Mouse (Mus musculus): ENCODE results near the gene Prkn. TPM values are rescaled to one million over a fixed set of nuclear protein-coding genes. Genes with fewer than 3 reads are reported as not detected.

Gene Prkn
- total and polyA plus RNA-seq, 2 experiments from 2014 or later, result 6.2 to 6.8 TPM

- Histone ChIP-seq H3K27me3 (ENCODE audit: insufficient read depth, low read length) (no peaks in the 10 kb centered on the region), H3K36me3 (ENCODE audit: insufficient read depth) (no peaks in the 10 kb centered on the region), H3K27ac (ENCODE audit: low read depth, low read length) (no peak overlapping the region), H3K4me3 (ENCODE audit: low read depth, low read length) (no peak overlapping the region), H3K4me2 (ENCODE audit: low read depth) (no peak overlapping the region), H3K9me3 (ENCODE audit: low read length) (no peaks in the 10 kb centered on the region), H3K9ac (no peak overlapping the region), H3K4me1 (ENCODE audit: insufficient read depth) (peaks cover 9% of the 10 kb centered on the region; the same call in 1 of the 2 replicates)
- peak; percentile 63 for TF ChIP-seq CTCF (IDR thresholded peaks at IDR 0.05; ENCODE audit: low read depth)
- peak; percentile 82 for ATAC-seq
- DNase-seq, result peak; percentile 65
- 41% methylated on average over 6 of the region's 6 CpGs for WGBS
Observed at GRCm38 (mm10) chr17:11903001-11903400, 1062.8 kb downstream of the Prkn start.

GRCm38 (mm10) chr17:11910668-11911398 lies 1070.6 kb downstream of the Prkn start:
- peak; percentile 44 for DNase-seq
- 50% methylated on average over 8 of the region's 8 CpGs for WGBS
- Histone ChIP-seq H3K27me3 (ENCODE audit: insufficient read depth, low read length) (no peaks in the 10 kb centered on the region), H3K9me3 (ENCODE audit: low read length) (no peaks in the 10 kb centered on the region), H3K4me2 (ENCODE audit: low read depth) (no peak overlapping the region), H3K9ac (no peak overlapping the region), H3K4me3 (ENCODE audit: low read depth, low read length) (no peak overlapping the region), H3K27ac (ENCODE audit: low read depth, low read length) (no peak overlapping the region), H3K36me3 (ENCODE audit: insufficient read depth) (no peaks in the 10 kb centered on the region), H3K4me1 (ENCODE audit: insufficient read depth) (peaks cover 9% of the 10 kb centered on the region)
- TF ChIP-seq CTCF (IDR thresholded peaks at IDR 0.05; ENCODE audit: low read depth), result no peak
- peak; percentile 64 for ATAC-seq

GRCm38 (mm10) chr17:11912136-11912535 lies 1072.0 kb downstream of the Prkn start:
- no peak for DNase-seq
- Histone ChIP-seq H3K4me1 (ENCODE audit: insufficient read depth) (peaks cover 9% of the 10 kb centered on the region), H3K36me3 (ENCODE audit: insufficient read depth) (no peaks in the 10 kb centered on the region), H3K4me3 (ENCODE audit: low read depth, low read length) (no peak overlapping the region), H3K27me3 (ENCODE audit: insufficient read depth, low read length) (no peaks in the 10 kb centered on the region), H3K4me2 (ENCODE audit: low read depth) (no peak overlapping the region), H3K9me3 (ENCODE audit: low read length) (no peaks in the 10 kb centered on the region), H3K9ac (no peak overlapping the region), H3K27ac (ENCODE audit: low read depth, low read length) (no peak overlapping the region)
- 71% methylated on average over 4 of the region's 4 CpGs for WGBS
- ATAC-seq, result no peak
- no peak for TF ChIP-seq CTCF (IDR thresholded peaks at IDR 0.05; ENCODE audit: low read depth)

- WGBS, result 3% methylated on average over 19 of the region's 19 CpGs
- H3K36me3 ChIP-seq (ENCODE audit: insufficient read depth), result no peaks in the 10 kb centered on the region
- no peaks in the 10 kb centered on the region; the same call in 1 of the 2 replicates for H3K27me3 ChIP-seq (ENCODE audit: insufficient read depth, low read length)
- peak overlapping the region; percentile 45 for H3K4me2 ChIP-seq (ENCODE audit: low read depth)
- 0 out of 2 replicates have a peak overlapping the region, but pooled peaks have one; percentile 30 for H3K27ac ChIP-seq (ENCODE audit: low read depth, low read length)
- peak overlapping the region; percentile 16 for H3K4me3 ChIP-seq (ENCODE audit: low read depth, low read length)
- H3K9me3 ChIP-seq (ENCODE audit: low read length), result no peaks in the 10 kb centered on the region
- peak overlapping the region; percentile 11; the same call in 1 of the 2 replicates for H3K9ac ChIP-seq
- peak; percentile 71 for DNase-seq
- H3K4me1 ChIP-seq (ENCODE audit: insufficient read depth), result peaks cover 9% of the 10 kb centered on the region
- peak; percentile 70 for ATAC-seq
- TF ChIP-seq CTCF (IDR thresholded peaks at IDR 0.05; ENCODE audit: low read depth), result no peak
Observed at GRCm38 (mm10) chr17:11912872-11913365, 1072.7 kb downstream of the Prkn start.

- 11% methylated on average over 8 of the region's 8 CpGs for WGBS
- Histone ChIP-seq H3K27ac (ENCODE audit: low read depth, low read length) (no peak overlapping the region; the same call in 1 of the 2 replicates), H3K9me3 (ENCODE audit: low read length) (no peaks in the 10 kb centered on the region), H3K4me2 (ENCODE audit: low read depth) (peak overlapping the region; percentile 45), H3K4me1 (ENCODE audit: insufficient read depth) (peaks cover 9% of the 10 kb centered on the region), H3K27me3 (ENCODE audit: insufficient read depth, low read length) (no peaks in the 10 kb centered on the region; the same call in 1 of the 2 replicates), H3K36me3 (ENCODE audit: insufficient read depth) (no peaks in the 10 kb centered on the region), H3K9ac (no peak overlapping the region), H3K4me3 (ENCODE audit: low read depth, low read length) (peak overlapping the region; percentile 16)
- DNase-seq (no peak), ATAC-seq (no peak; the same call in 1 of the 2 replicates)
- TF ChIP-seq CTCF (IDR thresholded peaks at IDR 0.05; ENCODE audit: low read depth), result no peak
Observed at GRCm38 (mm10) chr17:11913620-11914019, 1073.4 kb downstream of the Prkn start.

- TF ChIP-seq CTCF (IDR thresholded peaks at IDR 0.05; ENCODE audit: low read depth), result no peak
- no peak overlapping the region for H3K4me2 ChIP-seq (ENCODE audit: low read depth)
- H3K4me1 ChIP-seq (ENCODE audit: insufficient read depth), result peaks cover 9% of the 10 kb centered on the region
- H3K9ac ChIP-seq, result no peak overlapping the region
- no peaks in the 10 kb centered on the region for H3K36me3 ChIP-seq (ENCODE audit: insufficient read depth)
- H3K9me3 ChIP-seq (ENCODE audit: low read length), result no peaks in the 10 kb centered on the region
- DNase-seq, result no peak
- no peak for ATAC-seq
- H3K4me3 ChIP-seq (ENCODE audit: low read depth, low read length), result no peak overlapping the region
- 80% methylated on average over 5 of the region's 5 CpGs for WGBS
- H3K27me3 ChIP-seq (ENCODE audit: insufficient read depth, low read length), result no peaks in the 10 kb centered on the region; the same call in 1 of the 2 replicates
- no peak overlapping the region for H3K27ac ChIP-seq (ENCODE audit: low read depth, low read length)
Observed at GRCm38 (mm10) chr17:11914451-11914850, 1074.3 kb downstream of the Prkn start.

Measured in forebrain, postnatal 0 days (tissue).